Mouse (Mus musculus): ENCODE results near the gene Cfap97d2.
A peak's percentile ranks its signal among the peaks of the same experiment; 100 is the strongest.

Gene Cfap97d2

GRCm38 (mm10) chr8:13678182-13678581, 27.5 kb upstream of the Cfap97d2 start:
- Histone ChIP-seq H3K4me1 (replicated peaks; ENCODE audit: low read depth, low read length) (peaks cover 19% of the 10 kb centered on the region), H3K27me3 (ENCODE audit: insufficient read depth, low read length) (peaks cover 69% of the 10 kb centered on the region), H3K36me3 (ENCODE audit: insufficient read depth, low read length) (no peaks in the 10 kb centered on the region), H3K4me3 (replicated peaks; ENCODE audit: low read length) (peak overlapping the region; percentile 93), H3K9me3 (ENCODE audit: low read length) (no peaks in the 10 kb centered on the region)
- TF ChIP-seq NANOG (IDR thresholded peaks at IDR 0.05; ENCODE audit: borderline replicate concordance, low read length) (no peak), CTCF (conservative IDR thresholded peaks at IDR 0.05; ENCODE audit: low read length) (no peak), POU5F1 (IDR thresholded peaks at IDR 0.05; ENCODE audit: borderline replicate concordance, low read length) (no peak)

- Histone ChIP-seq H3K27me3 (ENCODE audit: insufficient read depth, low read length) (peaks cover 23% of the 10 kb centered on the region), H3K9me3 (ENCODE audit: low read length) (no peaks in the 10 kb centered on the region), H3K4me1 (replicated peaks; ENCODE audit: low read depth, low read length) (peaks cover 6% of the 10 kb centered on the region; the same call in 1 of the 2 replicates), H3K4me3 (replicated peaks; ENCODE audit: low read length) (no peak overlapping the region), H3K36me3 (ENCODE audit: insufficient read depth, low read length) (no peaks in the 10 kb centered on the region)
- TF ChIP-seq NANOG (IDR thresholded peaks at IDR 0.05; ENCODE audit: borderline replicate concordance, low read length) (no peak), CTCF (conservative IDR thresholded peaks at IDR 0.05; ENCODE audit: low read length) (no peak), POU5F1 (IDR thresholded peaks at IDR 0.05; ENCODE audit: borderline replicate concordance, low read length) (no peak)
Observed at GRCm38 (mm10) chr8:13684131-13684530, 21.6 kb upstream of the Cfap97d2 start.

GRCm38 (mm10) chr8:13685674-13686314, 19.9 kb upstream of the Cfap97d2 start:
- Histone ChIP-seq H3K9me3 (ENCODE audit: low read length) (no peaks in the 10 kb centered on the region), H3K36me3 (ENCODE audit: insufficient read depth, low read length) (no peaks in the 10 kb centered on the region), H3K27me3 (ENCODE audit: insufficient read depth, low read length) (peaks cover 6% of the 10 kb centered on the region), H3K4me3 (replicated peaks; ENCODE audit: low read length) (no peak overlapping the region), H3K4me1 (replicated peaks; ENCODE audit: low read depth, low read length) (peaks cover 6% of the 10 kb centered on the region; the same call in 1 of the 2 replicates)
- no peak for TF ChIP-seq NANOG (IDR thresholded peaks at IDR 0.05; ENCODE audit: borderline replicate concordance, low read length)
- no peak for TF ChIP-seq CTCF (conservative IDR thresholded peaks at IDR 0.05; ENCODE audit: low read length)
- no peak for TF ChIP-seq POU5F1 (IDR thresholded peaks at IDR 0.05; ENCODE audit: borderline replicate concordance, low read length)

GRCm38 (mm10) chr8:13686426-13686825, 19.3 kb upstream of the Cfap97d2 start:
- no peak overlapping the region for H3K4me3 ChIP-seq (replicated peaks; ENCODE audit: low read length)
- no peaks in the 10 kb centered on the region for H3K9me3 ChIP-seq (ENCODE audit: low read length)
- H3K4me1 ChIP-seq (replicated peaks; ENCODE audit: low read depth, low read length): peaks cover 6% of the 10 kb centered on the region; the same call in 1 of the 2 replicates
- TF ChIP-seq POU5F1 (IDR thresholded peaks at IDR 0.05; ENCODE audit: borderline replicate concordance, low read length): no peak
- TF ChIP-seq CTCF (conservative IDR thresholded peaks at IDR 0.05; ENCODE audit: low read length): no peak
- TF ChIP-seq NANOG (IDR thresholded peaks at IDR 0.05; ENCODE audit: borderline replicate concordance, low read length): no peak
- H3K27me3 ChIP-seq (ENCODE audit: insufficient read depth, low read length): no peaks in the 10 kb centered on the region; the same call in 1 of the 2 replicates
- no peaks in the 10 kb centered on the region for H3K36me3 ChIP-seq (ENCODE audit: insufficient read depth, low read length)

- H3K27me3 ChIP-seq (ENCODE audit: insufficient read depth, low read length): no peaks in the 10 kb centered on the region; the same call in 1 of the 2 replicates
- H3K9me3 ChIP-seq (ENCODE audit: low read length): no peaks in the 10 kb centered on the region
- H3K4me1 ChIP-seq (replicated peaks; ENCODE audit: low read depth, low read length): peaks cover 6% of the 10 kb centered on the region; the same call in 1 of the 2 replicates
- H3K36me3 ChIP-seq (ENCODE audit: insufficient read depth, low read length): no peaks in the 10 kb centered on the region
- TF ChIP-seq NANOG (IDR thresholded peaks at IDR 0.05; ENCODE audit: borderline replicate concordance, low read length) (no peak), CTCF (conservative IDR thresholded peaks at IDR 0.05; ENCODE audit: low read length) (peak; percentile 28)
- no peak overlapping the region for H3K4me3 ChIP-seq (replicated peaks; ENCODE audit: low read length)
Observed at GRCm38 (mm10) chr8:13687101-13687717, 18.5 kb upstream of the Cfap97d2 start.

GRCm38 (mm10) chr8:13687941-13688340, 17.7 kb upstream of the Cfap97d2 start:
- Histone ChIP-seq H3K9me3 (ENCODE audit: low read length) (no peaks in the 10 kb centered on the region), H3K4me3 (replicated peaks; ENCODE audit: low read length) (no peak overlapping the region), H3K4me1 (replicated peaks; ENCODE audit: low read depth, low read length) (peaks cover 6% of the 10 kb centered on the region; the same call in 1 of the 2 replicates)

GRCm38 (mm10) chr8:13688461-13688860, 17.2 kb upstream of the Cfap97d2 start:
- Histone ChIP-seq H3K27me3 (ENCODE audit: insufficient read depth, low read length) (no peaks in the 10 kb centered on the region; the same call in 1 of the 2 replicates), H3K9me3 (ENCODE audit: low read length) (no peaks in the 10 kb centered on the region), H3K4me3 (replicated peaks; ENCODE audit: low read length) (no peak overlapping the region), H3K4me1 (replicated peaks; ENCODE audit: low read depth, low read length) (peaks cover 6% of the 10 kb centered on the region; the same call in 1 of the 2 replicates), H3K36me3 (ENCODE audit: insufficient read depth, low read length) (no peaks in the 10 kb centered on the region)
- TF ChIP-seq POU5F1 (IDR thresholded peaks at IDR 0.05; ENCODE audit: borderline replicate concordance, low read length): no peak
- no peak for TF ChIP-seq CTCF (conservative IDR thresholded peaks at IDR 0.05; ENCODE audit: low read length)
- no peak for TF ChIP-seq NANOG (IDR thresholded peaks at IDR 0.05; ENCODE audit: borderline replicate concordance, low read length)

More at GRCm38 (mm10) chr8:13687941-13688340, 17.7 kb upstream of the Cfap97d2 start:
- TF ChIP-seq CTCF (conservative IDR thresholded peaks at IDR 0.05; ENCODE audit: low read length): no peak
- no peak for TF ChIP-seq NANOG (IDR thresholded peaks at IDR 0.05; ENCODE audit: borderline replicate concordance, low read length)
- TF ChIP-seq POU5F1 (IDR thresholded peaks at IDR 0.05; ENCODE audit: borderline replicate concordance, low read length): no peak
- Histone ChIP-seq H3K27me3 (ENCODE audit: insufficient read depth, low read length) (no peaks in the 10 kb centered on the region; the same call in 1 of the 2 replicates), H3K36me3 (ENCODE audit: insufficient read depth, low read length) (no peaks in the 10 kb centered on the region)

- Histone ChIP-seq H3K9me3 (ENCODE audit: low read length) (no peaks in the 10 kb centered on the region), H3K4me1 (replicated peaks; ENCODE audit: low read depth, low read length) (peaks cover 6% of the 10 kb centered on the region; the same call in 1 of the 2 replicates), H3K36me3 (ENCODE audit: insufficient read depth, low read length) (no peaks in the 10 kb centered on the region), H3K27me3 (ENCODE audit: insufficient read depth, low read length) (no peaks in the 10 kb centered on the region), H3K4me3 (replicated peaks; ENCODE audit: low read length) (no peak overlapping the region)
- TF ChIP-seq NANOG (IDR thresholded peaks at IDR 0.05; ENCODE audit: borderline replicate concordance, low read length): no peak
- no peak for TF ChIP-seq POU5F1 (IDR thresholded peaks at IDR 0.05; ENCODE audit: borderline replicate concordance, low read length)
- no peak for TF ChIP-seq CTCF (conservative IDR thresholded peaks at IDR 0.05; ENCODE audit: low read length)
Observed at GRCm38 (mm10) chr8:13689331-13689730, 16.4 kb upstream of the Cfap97d2 start.

All from E14TG2a.4 (cell line).